Mouse (Mus musculus): ENCODE data around the gene Lman2.

Gene Lman2

DNA sequence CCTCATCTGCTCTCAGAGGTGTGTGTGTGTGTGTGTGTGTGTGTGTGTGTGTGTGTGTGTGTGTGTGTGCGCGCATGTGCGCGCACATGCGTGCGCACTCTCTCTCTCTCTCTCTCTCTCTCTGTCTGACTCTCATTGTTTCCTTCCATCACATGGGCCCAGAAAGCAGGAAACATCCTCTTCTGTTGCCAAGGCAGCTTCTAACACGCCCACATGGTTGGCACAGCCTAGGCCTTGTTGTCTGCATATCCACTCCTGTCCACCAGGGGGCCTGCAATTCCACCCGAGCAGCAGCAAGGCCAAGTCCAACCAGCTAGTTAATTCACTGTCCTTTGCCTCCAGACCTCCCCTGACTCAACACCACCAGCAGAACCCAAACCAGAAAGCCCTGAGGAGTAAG lies 35.0 kb downstream of the Lman2 start:
- DNase-seq (ENCODE audit: low read depth, low spot score): peak; percentile 96

DNA sequence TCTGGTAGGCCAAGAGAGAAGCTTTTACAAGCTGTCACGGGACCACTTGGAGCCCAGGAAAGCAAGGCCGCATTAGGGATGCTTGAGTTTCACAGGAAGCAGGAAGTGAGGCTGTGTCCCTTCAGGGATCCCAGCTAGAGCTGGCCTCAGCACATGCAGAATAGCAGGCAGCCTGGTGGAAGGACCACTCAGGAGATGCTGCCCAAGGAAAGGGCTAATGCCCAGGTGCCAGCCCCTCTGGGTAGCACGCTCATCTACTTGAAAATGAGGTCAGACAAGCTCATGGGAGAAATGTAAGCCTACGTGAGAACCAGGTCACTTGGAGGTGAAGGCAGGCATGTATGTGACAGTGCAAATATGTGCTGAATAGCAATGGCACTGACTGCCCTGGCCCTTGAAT lies 35.4 kb downstream of the Lman2 start:
- DNase-seq (ENCODE audit: low read depth, low spot score): no peak

DNA sequence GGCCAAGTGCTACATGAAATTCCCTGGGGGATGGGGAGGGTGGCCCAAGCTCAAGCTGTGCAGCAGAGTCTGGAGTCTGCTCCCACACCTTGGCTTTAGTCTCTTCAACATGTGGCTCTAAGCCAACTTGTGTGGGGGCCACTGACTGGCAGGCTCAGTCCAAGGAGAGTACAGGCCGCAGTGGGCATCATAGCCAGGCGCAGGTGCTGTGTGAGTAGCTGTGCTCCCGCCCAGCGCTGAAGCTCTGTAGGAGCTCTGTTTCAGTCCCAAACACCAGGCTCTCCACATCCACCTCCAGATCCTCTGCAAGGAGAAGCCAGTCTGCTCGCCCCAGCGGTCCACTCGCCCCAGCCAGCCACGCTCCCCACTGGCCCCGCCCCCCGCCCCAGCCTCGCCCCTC lies 37.0 kb downstream of the Lman2 start:
- DNase-seq (ENCODE audit: low read depth, low spot score): no peak

DNA sequence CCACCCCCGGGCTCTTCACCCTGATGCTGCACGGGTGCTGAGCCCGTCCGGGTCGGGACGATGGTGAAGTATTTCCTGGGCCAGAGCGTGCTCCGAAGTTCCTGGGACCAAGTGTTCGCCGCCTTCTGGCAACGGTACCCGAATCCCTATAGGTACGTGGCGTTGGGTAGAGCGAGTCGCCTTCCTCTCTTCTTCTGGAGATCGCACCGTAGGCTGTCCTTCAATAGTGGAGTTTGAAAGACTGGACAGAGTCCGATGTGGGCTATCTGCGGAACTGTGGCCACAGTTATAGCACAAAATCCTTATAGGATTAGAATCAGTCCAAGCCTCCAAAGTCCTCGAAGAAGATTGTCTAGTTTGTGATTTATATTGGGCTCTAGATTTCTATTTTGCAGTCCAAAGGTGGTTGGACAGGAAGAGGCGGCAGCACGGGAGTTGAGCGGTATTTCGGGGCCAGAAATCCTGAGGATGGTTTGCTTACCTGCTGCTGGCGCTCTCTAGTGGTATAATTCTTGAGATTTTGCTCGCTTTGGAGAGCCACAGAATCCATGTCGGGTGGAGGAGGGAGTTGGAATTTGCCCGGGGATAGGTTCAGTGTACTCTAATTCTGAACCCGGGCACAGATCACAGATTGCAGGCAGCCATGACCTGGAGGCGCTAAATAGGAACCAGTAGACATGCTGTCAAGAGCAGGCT lies 40.3 kb downstream of the Lman2 start:
- DNase-seq (ENCODE audit: low read depth, low spot score): peak; percentile 47

DNA sequence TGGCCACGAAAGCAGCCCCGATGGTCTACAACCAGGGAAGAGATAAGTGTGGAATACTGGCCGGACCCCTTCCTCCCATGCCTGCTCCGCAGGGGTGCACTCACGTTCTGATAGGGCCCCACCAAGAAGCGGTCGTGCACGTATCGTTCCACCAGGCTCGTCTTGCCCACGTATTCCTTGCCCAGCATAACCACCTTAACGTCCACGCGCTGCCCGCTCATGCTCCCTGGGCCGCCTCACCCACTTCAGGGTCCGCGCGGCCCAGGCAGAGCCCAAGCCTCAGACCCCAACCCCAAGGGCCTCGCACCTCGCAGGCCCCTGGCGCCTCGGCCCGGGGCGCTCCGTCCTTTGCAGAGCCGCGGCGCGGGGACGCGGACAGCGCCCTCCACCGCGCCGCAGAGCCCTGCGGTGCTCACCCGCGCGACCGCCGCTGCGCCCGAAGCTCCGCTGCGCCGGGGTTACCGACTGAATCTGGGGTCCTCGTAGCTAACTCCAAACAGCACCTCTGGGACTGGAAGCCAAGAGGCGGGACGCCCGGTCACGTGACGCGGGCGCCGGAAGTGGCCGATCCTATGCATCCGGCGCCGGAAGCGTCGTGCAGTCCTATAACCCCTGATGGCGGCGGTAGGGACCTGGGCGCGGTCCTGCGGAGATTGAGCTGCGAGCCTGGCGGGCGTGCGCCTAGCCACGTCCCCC lies 41.0 kb downstream of the Lman2 start, which contains the start of gene Rab24:
Gene Rab24 (minus strand): TSS at position 513 of the 696 bp plus-strand sequence.
- DNase-seq (ENCODE audit: low read depth, low spot score): peak; percentile 72

DNA sequence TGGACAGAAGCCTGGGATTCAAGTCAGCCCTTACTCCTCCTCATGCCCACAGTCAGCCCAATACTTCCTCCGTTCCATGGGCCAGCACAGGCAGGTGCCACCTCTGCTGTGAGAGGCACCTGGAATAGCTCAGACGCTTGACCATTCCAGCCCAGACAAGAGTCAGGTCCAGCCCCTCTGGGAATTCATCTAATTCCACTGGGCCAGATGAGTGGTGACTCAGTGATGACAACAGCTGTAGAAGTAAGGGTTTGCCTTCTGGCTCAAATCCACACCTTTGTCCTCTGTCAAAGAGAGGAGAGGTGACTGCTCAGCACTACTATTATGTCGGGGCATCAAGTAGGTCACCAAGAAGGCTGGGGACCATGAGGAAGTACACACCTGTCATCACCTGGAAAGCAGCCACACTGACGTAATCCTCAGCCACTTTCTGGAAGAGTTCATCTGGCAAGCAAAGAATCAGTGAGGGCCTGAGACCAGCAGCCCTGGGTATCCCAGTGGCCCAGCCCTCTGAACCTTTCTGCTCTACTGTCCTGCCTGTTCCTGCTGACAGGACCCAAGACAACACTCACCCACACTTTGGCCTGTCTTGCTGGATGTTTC lies 42.6 kb downstream of the Lman2 start, which contains the start of gene Prelid1:
Gene Prelid1 (plus strand): TSS at position 570 of the 603 bp plus-strand sequence.
- no peak for DNase-seq (ENCODE audit: low read depth, low spot score)

DNA sequence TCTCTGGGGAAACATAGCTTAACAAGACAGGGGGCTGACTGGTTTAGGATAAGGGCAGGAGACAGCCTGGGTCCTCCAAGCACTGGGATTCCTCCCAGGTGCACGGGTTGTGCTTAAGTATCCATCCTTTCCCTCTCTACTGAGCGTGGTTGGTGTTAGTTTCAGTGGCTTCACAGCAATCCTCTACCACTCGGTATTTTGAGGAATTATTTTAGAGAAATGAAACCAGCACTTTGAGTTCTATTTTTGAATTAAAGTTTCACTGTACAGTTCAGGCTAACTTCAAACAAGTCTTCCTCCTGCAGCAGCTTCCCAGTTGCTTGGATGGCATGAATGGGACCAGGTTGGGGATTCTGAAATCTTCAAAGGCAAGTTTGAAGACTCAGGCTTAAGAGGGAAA lies 44.2 kb downstream of the Lman2 start:
- DNase-seq (ENCODE audit: low read depth, low spot score): no peak

DNA sequence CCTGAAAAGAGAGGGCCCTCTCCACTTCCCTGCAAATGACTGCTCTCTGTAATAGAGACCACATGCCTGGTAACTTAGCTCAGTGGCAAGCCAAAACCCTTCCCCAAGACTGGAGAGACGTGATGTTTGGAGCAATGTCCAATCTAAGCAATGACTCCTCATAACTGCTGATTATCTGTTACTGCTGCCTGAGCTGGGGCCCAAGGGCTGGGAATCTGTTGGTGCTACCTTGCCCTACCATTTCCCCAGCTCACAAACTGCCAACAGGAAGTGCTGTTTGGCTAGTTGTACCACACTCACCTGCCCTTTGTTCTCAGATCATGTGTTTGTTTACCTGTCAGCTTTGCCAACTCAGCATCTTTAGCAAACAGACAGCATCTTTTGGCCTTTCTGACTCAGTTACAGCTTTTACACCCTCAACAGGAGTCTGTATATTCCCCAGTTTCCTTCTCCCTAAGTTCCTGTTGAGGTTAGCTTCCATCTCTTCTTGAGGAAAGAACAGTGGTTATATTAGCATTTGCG lies 47.6 kb downstream of the Lman2 start:
- no peak for DNase-seq (ENCODE audit: low read depth, low spot score)

DNA sequence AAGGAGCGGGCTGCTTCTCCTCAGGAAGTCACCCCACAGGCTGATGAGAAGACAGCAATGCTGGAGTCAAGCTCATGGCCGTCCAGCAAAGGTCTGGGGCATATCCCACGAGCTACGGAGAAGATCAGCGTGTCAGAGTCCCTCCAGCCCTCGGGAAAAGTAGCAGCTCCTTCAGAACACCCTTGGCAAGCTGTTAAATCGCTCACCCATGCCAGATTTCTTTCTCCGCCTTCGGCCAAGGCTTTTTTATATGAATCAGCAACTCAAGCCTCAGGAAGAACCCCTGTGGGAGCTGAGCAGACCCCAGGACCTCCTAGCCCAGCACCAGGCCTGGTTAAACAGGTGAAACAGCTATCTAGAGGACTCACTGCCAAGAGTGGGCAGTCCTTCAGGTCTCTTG lies 49.5 kb downstream of the Lman2 start:
- no peak for DNase-seq (ENCODE audit: low read depth, low spot score)

DNA sequence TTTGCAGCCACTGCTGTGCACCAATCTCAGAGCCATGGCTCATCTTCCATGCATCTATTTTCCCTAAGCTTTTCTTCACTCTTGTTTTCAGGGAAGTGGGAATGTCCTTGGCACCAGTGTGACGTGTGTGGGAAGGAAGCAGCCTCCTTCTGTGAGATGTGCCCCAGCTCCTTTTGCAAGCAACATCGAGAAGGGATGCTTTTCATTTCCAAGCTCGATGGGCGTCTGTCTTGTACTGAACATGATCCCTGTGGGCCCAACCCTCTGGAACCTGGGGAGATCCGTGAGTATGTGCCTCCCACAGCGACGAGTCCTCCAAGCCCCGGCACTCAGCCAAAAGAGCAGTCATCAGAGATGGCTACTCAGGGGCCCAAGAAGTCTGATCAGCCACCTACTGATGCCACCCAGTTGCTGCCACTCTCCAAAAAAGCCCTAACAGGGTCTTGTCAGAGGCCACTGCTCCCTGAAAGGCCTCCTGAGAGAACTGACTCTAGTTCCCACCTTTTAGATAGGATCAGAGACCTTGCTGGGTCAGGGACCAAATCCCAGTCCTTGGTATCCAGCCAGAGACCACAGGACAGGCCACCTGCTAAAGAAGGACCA lies 50.5 kb downstream of the Lman2 start:
- peak; percentile 74 for DNase-seq (ENCODE audit: low read depth, low spot score)

DNA sequence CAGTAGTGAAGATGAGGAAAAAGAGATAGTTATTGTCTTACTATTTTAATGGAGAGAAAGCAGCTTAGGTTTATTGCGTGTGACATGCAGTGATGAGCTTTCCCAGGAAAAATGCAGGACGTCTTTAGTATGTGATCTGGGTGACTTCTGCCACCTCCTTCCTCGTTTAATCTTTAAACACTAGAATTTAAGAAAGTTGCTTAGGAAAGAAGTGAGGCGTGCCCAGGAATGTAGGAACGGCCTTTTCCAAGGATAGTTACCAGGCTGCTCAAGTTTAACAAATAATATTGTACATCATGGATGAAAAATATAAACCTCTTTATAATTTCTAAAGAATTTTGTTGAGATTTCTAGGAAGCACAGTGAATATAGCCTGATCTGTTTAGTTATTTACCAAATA lies 61.7 kb downstream of the Lman2 start:
- DNase-seq (ENCODE audit: low read depth, low spot score): no peak

DNA sequence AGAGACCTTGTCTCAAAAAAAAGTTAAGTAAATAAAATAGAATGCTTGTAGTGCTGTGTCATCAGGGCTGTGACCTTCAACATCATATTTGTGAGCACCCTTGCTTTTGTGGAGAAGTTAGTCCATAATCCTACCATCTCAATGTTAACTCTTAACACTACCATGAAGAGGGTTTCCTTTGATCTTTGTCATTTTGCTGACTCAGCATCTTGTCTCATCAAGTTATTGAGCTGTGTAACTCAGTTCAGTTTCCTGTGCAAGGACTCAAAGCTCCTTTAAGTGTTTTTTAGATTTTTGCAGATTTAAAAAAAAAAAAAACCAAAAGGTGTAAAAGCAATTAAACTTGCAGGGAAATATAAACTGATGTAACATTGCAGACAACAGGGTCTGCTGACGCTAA lies 65.8 kb downstream of the Lman2 start:
- no peak for DNase-seq (ENCODE audit: low read depth, low spot score)

Measured in telencephalon, adult 2 months (tissue).